Mouse (Mus musculus): ENCODE data around the gene Olfr432. TPM values are rescaled to one million over a fixed set of nuclear protein-coding genes. Genes with fewer than 3 reads are reported as not detected.
"Not testable (repeated sequence)": the region's sequence is repeated elsewhere in the genome, so short reads cannot be mapped to it uniquely, and the experiment has no call there.

Olfr432 gene
- polyA plus RNA-seq, 1 experiment from 2014 or later: not detected

DNA sequence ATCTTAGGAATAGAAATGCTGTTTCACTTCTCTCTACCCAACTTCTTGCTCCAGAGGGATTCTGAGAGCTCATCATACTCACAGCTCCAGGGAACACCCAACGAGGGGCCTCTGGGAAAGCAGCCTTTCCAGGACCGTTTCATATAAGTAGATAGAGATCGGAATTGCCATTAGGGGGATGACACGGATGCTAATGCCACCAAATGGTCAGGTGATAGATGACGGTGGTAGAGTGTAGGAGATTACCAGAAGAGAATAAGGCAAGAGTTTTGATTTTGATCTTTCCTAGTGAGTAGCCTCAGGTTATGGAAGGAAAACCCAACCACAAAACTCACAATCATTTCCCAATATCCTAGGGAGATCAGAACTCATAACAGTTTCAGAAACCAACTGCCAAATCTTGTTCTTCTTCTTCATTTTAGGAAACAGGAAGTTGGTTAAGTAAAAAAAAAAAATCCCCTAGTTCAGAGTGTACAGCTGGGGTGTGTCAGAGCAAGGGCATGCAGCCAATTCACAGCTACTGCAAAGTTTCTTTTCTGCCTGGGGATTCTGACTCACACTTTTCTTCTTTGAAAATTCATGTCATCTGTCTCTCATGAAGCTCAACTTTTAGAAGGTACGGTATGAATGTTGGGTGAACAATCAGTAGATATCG, 8.4 kb upstream of the Olfr432 start, which contains the start of gene Olfr433:
Gene Olfr433 (plus strand): TSS at position 183 of the 655 bp plus-strand sequence.
- Histone ChIP-seq H3K4me2 (replicated peaks; ENCODE audit: low read depth) (no peak within 1 kb of the TSS), H3K27ac (replicated peaks) (no peak within 1 kb of the TSS), H3K4me3 (ENCODE audit: low read depth, low read length) (no peak within 1 kb of the TSS), H3K4me1 (replicated peaks; ENCODE audit: control insufficient read depth, insufficient read depth) (no peaks in the 10 kb centered on the region), H3K27me3 (ENCODE audit: control insufficient read depth, insufficient read depth, low read length) (no peaks in the 10 kb centered on the region), H3K9me3 (ENCODE audit: control insufficient read depth, low read length) (no peaks in the 10 kb centered on the region), H3K9ac (ENCODE audit: low read length) (no peak within 1 kb of the TSS), H3K36me3 (ENCODE audit: control insufficient read depth, insufficient read depth, low read length) (no peaks in the 10 kb centered on the region)
- ATAC-seq (ENCODE audit: low FRiP score, low TSS enrichment) (no peak), DNase-seq (ENCODE audit: low spot score) (peak; percentile 16)
- 57% methylated on average over 7 of the region's 7 CpGs for WGBS
- no peak for TF ChIP-seq CTCF (IDR thresholded peaks at IDR 0.05; ENCODE audit: low read depth)
- TF ChIP-seq EP300 (optimal IDR thresholded peaks at IDR 0.05): no peak

DNA sequence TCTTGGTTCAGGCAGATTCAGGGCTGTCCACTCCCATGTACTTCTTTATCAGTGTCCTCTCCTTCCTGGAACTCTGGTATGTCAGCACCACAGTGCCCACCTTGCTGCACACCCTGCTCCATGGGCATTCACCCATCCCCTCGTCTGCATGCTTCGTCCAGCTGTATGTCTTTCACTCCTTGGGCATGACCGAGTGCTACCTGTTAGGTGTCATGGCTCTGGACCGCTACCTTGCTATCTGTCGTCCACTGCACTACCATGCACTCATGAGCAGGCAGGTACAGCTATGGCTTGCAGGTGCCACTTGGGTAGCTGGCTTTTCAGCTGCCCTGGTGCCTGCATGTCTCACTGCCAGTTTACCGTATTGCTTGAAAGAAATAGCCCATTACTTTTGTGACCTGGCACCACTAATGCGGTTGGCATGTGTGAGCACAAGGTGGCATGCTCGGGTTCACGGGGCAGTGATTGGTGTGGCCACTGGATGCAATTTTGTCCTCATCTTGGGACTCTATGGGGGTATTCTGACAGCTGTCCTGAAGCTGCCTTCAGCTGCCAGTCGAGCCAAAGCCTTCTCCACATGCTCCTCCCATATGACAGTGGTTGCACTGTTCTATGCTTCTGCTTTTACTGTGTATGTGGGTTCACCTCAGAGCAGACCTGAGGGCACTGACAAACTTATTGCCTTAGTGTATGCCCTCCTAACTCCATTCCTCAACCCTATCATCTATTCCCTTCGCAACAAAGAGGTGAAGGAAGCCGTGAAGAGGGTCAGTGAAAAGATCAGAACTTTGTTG, 6.7 kb upstream of the Olfr432 start:
- not testable (repeated sequence) for H3K4me1 ChIP-seq (replicated peaks; ENCODE audit: control insufficient read depth, insufficient read depth); DNase-seq (ENCODE audit: low spot score); H3K9ac ChIP-seq (ENCODE audit: low read length); H3K36me3 ChIP-seq (ENCODE audit: control insufficient read depth, insufficient read depth, low read length); H3K27me3 ChIP-seq (ENCODE audit: control insufficient read depth, insufficient read depth, low read length); H3K4me3 ChIP-seq (ENCODE audit: low read depth, low read length); H3K4me2 ChIP-seq (replicated peaks; ENCODE audit: low read depth); H3K27ac ChIP-seq (replicated peaks); ATAC-seq (ENCODE audit: low FRiP score, low TSS enrichment); H3K9me3 ChIP-seq (ENCODE audit: control insufficient read depth, low read length)
- WGBS: 94% methylated on average over 12 of the region's 12 CpGs

DNA sequence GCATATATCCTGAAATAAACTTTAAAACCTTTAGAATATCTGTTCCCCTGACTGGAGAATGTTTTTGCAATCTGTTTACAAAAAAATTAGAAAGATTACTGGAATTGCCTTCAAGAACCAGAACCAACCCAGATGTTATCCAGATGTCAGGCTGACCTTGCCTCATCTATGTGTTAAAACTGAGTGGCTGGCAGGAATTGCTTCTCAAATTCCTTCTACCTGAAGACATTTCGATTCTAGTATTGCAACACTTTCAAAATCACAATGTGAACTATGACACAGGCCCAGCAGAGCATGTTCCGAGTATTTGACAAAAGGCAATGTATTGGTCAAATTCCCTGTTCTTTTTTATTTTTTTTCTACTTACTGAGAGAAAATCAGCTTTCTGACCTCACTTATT, 4.6 kb upstream of the Olfr432 start:
- H3K9me3 ChIP-seq (ENCODE audit: control insufficient read depth, low read length): no peaks in the 10 kb centered on the region
- H3K4me1 ChIP-seq (replicated peaks; ENCODE audit: control insufficient read depth, insufficient read depth): no peaks in the 10 kb centered on the region
- no peak overlapping the region for H3K4me2 ChIP-seq (replicated peaks; ENCODE audit: low read depth)
- no peak overlapping the region for H3K4me3 ChIP-seq (ENCODE audit: low read depth, low read length)
- no peak overlapping the region for H3K27ac ChIP-seq (replicated peaks)
- ATAC-seq (ENCODE audit: low FRiP score, low TSS enrichment) (no peak), DNase-seq (ENCODE audit: low spot score) (no peak)
- H3K36me3 ChIP-seq (ENCODE audit: control insufficient read depth, insufficient read depth, low read length): no peaks in the 10 kb centered on the region
- H3K27me3 ChIP-seq (ENCODE audit: control insufficient read depth, insufficient read depth, low read length): no peaks in the 10 kb centered on the region
- no peak for TF ChIP-seq CTCF (IDR thresholded peaks at IDR 0.05; ENCODE audit: low read depth)
- no peak for TF ChIP-seq EP300 (optimal IDR thresholded peaks at IDR 0.05)
- no peak overlapping the region for H3K9ac ChIP-seq (ENCODE audit: low read length)
- 43% methylated on average over 2 of the region's 2 CpGs for WGBS

DNA sequence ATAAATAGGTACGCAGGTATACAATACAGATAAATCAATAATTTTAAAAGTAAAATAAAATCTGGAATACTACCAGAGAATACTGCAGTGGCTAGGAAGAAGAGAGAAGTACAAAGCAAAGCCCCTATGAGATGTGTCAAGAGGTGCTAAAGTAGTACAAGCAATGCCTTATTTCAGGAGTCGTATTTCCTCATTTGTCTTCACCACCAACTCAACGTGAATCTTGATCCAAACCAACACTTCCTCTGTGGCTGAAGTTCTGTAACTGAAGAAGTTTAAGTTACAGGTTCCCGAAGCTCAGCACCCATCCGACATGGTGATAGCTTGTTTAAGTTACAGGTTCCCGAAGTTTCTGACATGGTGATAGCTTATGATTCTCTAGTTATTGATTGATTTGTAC, 778 bp upstream of the Olfr432 start:
- not testable (repeated sequence) for ATAC-seq (ENCODE audit: low FRiP score, low TSS enrichment); H3K27ac ChIP-seq (replicated peaks); H3K4me3 ChIP-seq (ENCODE audit: low read depth, low read length); H3K4me2 ChIP-seq (replicated peaks; ENCODE audit: low read depth); H3K9ac ChIP-seq (ENCODE audit: low read length); H3K9me3 ChIP-seq (ENCODE audit: control insufficient read depth, low read length); H3K27me3 ChIP-seq (ENCODE audit: control insufficient read depth, insufficient read depth, low read length); H3K36me3 ChIP-seq (ENCODE audit: control insufficient read depth, insufficient read depth, low read length); DNase-seq (ENCODE audit: low spot score); H3K4me1 ChIP-seq (replicated peaks; ENCODE audit: control insufficient read depth, insufficient read depth)
- 63% methylated on average over 6 of the region's 6 CpGs for WGBS

DNA sequence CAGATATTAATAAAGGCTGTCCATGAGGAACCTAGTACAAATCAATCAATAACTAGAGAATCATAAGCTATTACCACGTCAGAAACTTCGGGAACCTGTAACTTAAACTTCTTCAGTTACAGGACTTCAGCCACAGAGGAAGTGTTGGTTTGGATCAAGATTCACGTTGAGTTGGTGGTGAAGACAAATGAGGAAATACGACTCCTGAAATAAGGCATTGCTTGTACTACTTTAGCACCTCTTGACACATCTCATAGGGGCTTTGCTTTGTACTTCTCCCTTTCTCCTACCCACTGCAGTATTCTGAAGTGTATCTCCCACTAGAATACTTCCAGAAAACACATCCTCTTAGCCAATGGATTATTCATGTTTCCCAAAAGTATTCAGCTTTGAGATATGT, 352 bp downstream of the Olfr432 start:
- H3K36me3 ChIP-seq (ENCODE audit: control insufficient read depth, insufficient read depth, low read length); H3K9me3 ChIP-seq (ENCODE audit: control insufficient read depth, low read length); H3K27ac ChIP-seq (replicated peaks); DNase-seq (ENCODE audit: low spot score); H3K4me1 ChIP-seq (replicated peaks; ENCODE audit: control insufficient read depth, insufficient read depth); ATAC-seq (ENCODE audit: low FRiP score, low TSS enrichment); H3K9ac ChIP-seq (ENCODE audit: low read length); H3K4me3 ChIP-seq (ENCODE audit: low read depth, low read length); H3K27me3 ChIP-seq (ENCODE audit: control insufficient read depth, insufficient read depth, low read length); H3K4me2 ChIP-seq (replicated peaks; ENCODE audit: low read depth): not testable (repeated sequence)
- 49% methylated on average over 4 of the region's 4 CpGs for WGBS

DNA sequence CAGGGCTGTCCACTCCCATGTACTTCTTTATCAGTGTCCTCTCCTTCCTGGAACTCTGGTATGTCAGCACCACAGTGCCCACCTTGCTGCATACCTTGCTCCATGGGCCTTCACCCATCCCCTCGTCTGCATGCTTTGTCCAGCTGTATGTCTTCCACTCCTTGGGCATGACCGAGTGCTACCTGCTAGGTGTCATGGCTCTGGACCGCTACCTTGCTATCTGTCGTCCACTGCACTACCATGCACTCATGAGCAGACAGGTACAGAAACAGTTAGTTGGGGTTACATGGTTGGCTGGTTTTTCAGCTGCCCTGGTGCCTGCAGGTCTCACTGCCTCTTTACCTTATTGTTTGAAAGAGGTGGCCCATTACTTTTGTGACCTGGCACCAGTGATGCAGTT, 1.5 kb downstream of the Olfr432 start:
- 93% methylated on average over 4 of the region's 4 CpGs for WGBS
- Histone ChIP-seq H3K4me3 (ENCODE audit: low read depth, low read length) (no peak overlapping the region), H3K9me3 (ENCODE audit: control insufficient read depth, low read length) (no peaks in the 10 kb centered on the region), H3K27ac (replicated peaks) (no peak overlapping the region), H3K4me2 (replicated peaks; ENCODE audit: low read depth) (no peak overlapping the region), H3K9ac (ENCODE audit: low read length) (no peak overlapping the region), H3K4me1 (replicated peaks; ENCODE audit: control insufficient read depth, insufficient read depth) (no peaks in the 10 kb centered on the region), H3K36me3 (ENCODE audit: control insufficient read depth, insufficient read depth, low read length) (no peaks in the 10 kb centered on the region), H3K27me3 (ENCODE audit: control insufficient read depth, insufficient read depth, low read length) (no peaks in the 10 kb centered on the region)
- no peak for TF ChIP-seq EP300 (optimal IDR thresholded peaks at IDR 0.05)
- TF ChIP-seq CTCF (IDR thresholded peaks at IDR 0.05; ENCODE audit: low read depth): no peak
- no peak for ATAC-seq (ENCODE audit: low FRiP score, low TSS enrichment)
- DNase-seq (ENCODE audit: low spot score): no peak

Measured in stomach, postnatal 0 days (tissue).